Mouse (Mus musculus) liver, adult 2 months (tissue): ENCODE results near the gene Tmigd3. TPM values are rescaled to one million over a fixed set of nuclear protein-coding genes. Genes with fewer than 3 reads are reported as not detected.

Experiments
- DNase-seq: peaks from one replicate; pipeline ENCODE4 v3.0.0-alpha.2; 2011; ENCODE audit warnings: low read depth, low spot score; ENCODE audit errors: extremely low read depth
- H3K27ac ChIP-seq: fragments of 200-500 bp; replicated peaks from 2 replicates; pipeline ENCODE4 v1.5.1; 2012; ENCODE audit warnings: low read depth, mild to moderate bottlenecking, control low read depth, inconsistent platforms, low read length; ENCODE audit not compliant: insufficient read depth
- H3K27me3 ChIP-seq: fragments of 200-500 bp; 2 replicates; pipeline ENCODE4 v1.6.1; 2012; ENCODE audit warnings: mild to moderate bottlenecking, moderate library complexity, low read length, inconsistent platforms; ENCODE audit not compliant: control insufficient read depth, insufficient read depth
- H3K36me3 ChIP-seq: fragments of 200-500 bp; 2 replicates; pipeline ENCODE4 v1.6.1; 2012; ENCODE audit warnings: low read length, inconsistent platforms; ENCODE audit not compliant: control insufficient read depth, insufficient read depth
- H3K4me1 ChIP-seq: fragments of 200-500 bp; 2 replicates; pipeline ENCODE4 v1.6.1; 2011; ENCODE audit warnings: low read length; ENCODE audit not compliant: control insufficient read depth, insufficient read depth
- H3K4me3 ChIP-seq: fragments of 200-500 bp; 2 replicates; pipeline ENCODE4 v1.5.1; 2011; ENCODE audit warnings: low read depth, mild to moderate bottlenecking, control low read depth, low read length, moderate library complexity; ENCODE audit not compliant: insufficient read depth
- H3K79me2 ChIP-seq: fragments of 200-500 bp; 2 replicates; pipeline ENCODE4 v1.6.1; 2012; ENCODE audit warnings: inconsistent platforms, mild to moderate bottlenecking, low read length, moderate library complexity; ENCODE audit not compliant: control insufficient read depth, insufficient read depth
- H3K9ac ChIP-seq: fragments of 200-500 bp; 2 replicates; pipeline ENCODE4 v1.6.1; 2012; ENCODE audit warnings: low read depth, mild to moderate bottlenecking, control low read depth, inconsistent platforms, low read length
- CTCF ChIP-seq: fragments of 200-500 bp; IDR thresholded peaks from 2 replicates; pipeline ENCODE4 v1.5.1; 2011; ENCODE audit warnings: low read depth, low read length, control low read depth
- POLR2A ChIP-seq: fragments of 200-500 bp; IDR thresholded peaks from 2 replicates; pipeline ENCODE4 v1.6.1; 2011; ENCODE audit warnings: low read length, control low read depth; ENCODE audit not compliant: insufficient read depth; ENCODE audit errors: extremely low read depth
- WGBS: fragments of 180-500 bp; shearing (Covaris S2); methylation state at CpG from one replicate; pipeline ENCODE4 v1.1.7; 2018; 5-methylcytosine and 5-hydroxymethylcytosine counted together
- polyA plus RNA-seq: library from polyadenylated mRNA; depleted of rRNA; stranded (reverse); fragments of >200 nt; gene quantifications from 2 replicates; pipeline ENCODE4 v1.2.3, GENCODE M21; 2012; rRNA removed
- total RNA-seq: library from RNA; depleted of rRNA; stranded (reverse); fragments of >200 nt; gene quantifications from 2 replicates; pipeline ENCODE4 v1.2.3, GENCODE M21; 2014; rRNA removed

Tmigd3 gene
- 0.27 TPM in 1 of 2 replicates, not detected in the other for total RNA-seq
- polyA plus RNA-seq: 0.12 TPM in 1 of 2 replicates, not detected in the other

- H3K4me1 ChIP-seq: peaks cover 7% of the 10 kb centered on the region
- H3K79me2 ChIP-seq: no peaks in the 10 kb centered on the region
- no peak for DNase-seq
- no peaks in the 10 kb centered on the region for H3K36me3 ChIP-seq
- H3K9ac ChIP-seq: no peak within 1 kb of the TSS
- WGBS: 84% methylated on average over 3 of the region's 3 CpGs
- TF ChIP-seq CTCF (no peak), POLR2A (no peak)
- no peak within 1 kb of the TSS for H3K27ac ChIP-seq
- H3K4me3 ChIP-seq: no peak within 1 kb of the TSS
- no peaks in the 10 kb centered on the region for H3K27me3 ChIP-seq
Observed at GRCm38 (mm10) chr3:105870558-105870957, at the start of gene Tmigd3, which contains the start of gene Adora3. Gene Tmigd3 (plus strand): TSS chr3:105870903. Gene Adora3 (plus strand): TSS chr3:105870858.

GRCm38 (mm10) chr3:105821504-105821903 is 49.2 kb upstream of the Tmigd3 start:
- 88% methylated on average over 3 of the region's 3 CpGs for WGBS
- Histone ChIP-seq H3K4me1 (peaks cover 3% of the 10 kb centered on the region), H3K9ac (no peak overlapping the region), H3K27ac (no peak overlapping the region), H3K27me3 (no peaks in the 10 kb centered on the region), H3K79me2 (no peaks in the 10 kb centered on the region), H3K36me3 (no peaks in the 10 kb centered on the region), H3K4me3 (no peak overlapping the region)
- no peak for DNase-seq
- TF ChIP-seq POLR2A (no peak), CTCF (no peak)

- Histone ChIP-seq H3K4me3 (no peak overlapping the region), H3K79me2 (no peaks in the 10 kb centered on the region), H3K27ac (no peak overlapping the region), H3K4me1 (peaks cover under 1% of the 10 kb centered on the region), H3K9ac (no peak overlapping the region), H3K36me3 (no peaks in the 10 kb centered on the region), H3K27me3 (no peaks in the 10 kb centered on the region)
- DNase-seq: no peak
- TF ChIP-seq POLR2A: no peak
- no peak for TF ChIP-seq CTCF
Observed at GRCm38 (mm10) chr3:105823609-105824008, 47.1 kb upstream of the Tmigd3 start.

- no peak for DNase-seq
- TF ChIP-seq POLR2A (no peak), CTCF (no peak)
- Histone ChIP-seq H3K27ac (no peak overlapping the region), H3K27me3 (no peaks in the 10 kb centered on the region), H3K36me3 (no peaks in the 10 kb centered on the region), H3K79me2 (no peaks in the 10 kb centered on the region), H3K9ac (no peak overlapping the region), H3K4me1 (no peaks in the 10 kb centered on the region; the same call in 1 of the 2 replicates), H3K4me3 (no peak overlapping the region)
- WGBS: 78% methylated on average over 5 of the region's 5 CpGs
Observed at GRCm38 (mm10) chr3:105824103-105824502, 46.6 kb upstream of the Tmigd3 start.

GRCm38 (mm10) chr3:105824704-105825103 is 46.0 kb upstream of the Tmigd3 start:
- Histone ChIP-seq H3K9ac (no peak overlapping the region), H3K4me1 (no peaks in the 10 kb centered on the region; the same call in 1 of the 2 replicates), H3K27me3 (no peaks in the 10 kb centered on the region), H3K4me3 (no peak overlapping the region), H3K27ac (no peak overlapping the region), H3K36me3 (no peaks in the 10 kb centered on the region), H3K79me2 (no peaks in the 10 kb centered on the region)
- no peak for DNase-seq
- 56% methylated on average over 2 of the region's 2 CpGs for WGBS
- TF ChIP-seq POLR2A (no peak), CTCF (no peak)

GRCm38 (mm10) chr3:105825501-105826161 is 45.1 kb upstream of the Tmigd3 start:
- Histone ChIP-seq H3K4me1 (no peaks in the 10 kb centered on the region; the same call in 1 of the 2 replicates), H3K4me3 (no peak overlapping the region), H3K27ac (0 out of 2 replicates have a peak overlapping the region, but pooled peaks have one; percentile 21), H3K79me2 (no peaks in the 10 kb centered on the region), H3K27me3 (no peaks in the 10 kb centered on the region), H3K36me3 (no peaks in the 10 kb centered on the region), H3K9ac (no peak overlapping the region)
- peak; percentile 39 for DNase-seq
- TF ChIP-seq POLR2A: no peak
- WGBS: 41% methylated on average over 7 of the region's 7 CpGs
